Mouse (Mus musculus): ENCODE measurements at regions not wholly inside any gene's neighbourhood (a gene's known extent, or its start where the extent isn't known, plus 50 kb on each side); places are given as distances from the start of the nearest gene placed in this dataset.

- TF ChIP-seq CTCF (IDR thresholded peaks at IDR 0.05; ENCODE audit: extremely low read depth, insufficient read depth, low read length) (no peak), POLR2A (IDR thresholded peaks at IDR 0.05; ENCODE audit: extremely low read depth, insufficient read depth, low read length) (no peak)
These were observed 119.3 kb downstream of the Cartpt start for GRCm38 (mm10) chr13:99781616-99782015.

All from cortical plate, adult 2 months (tissue).